Mouse (Mus musculus): ENCODE results near the gene Mxi1. TPM values are rescaled to one million over a fixed set of nuclear protein-coding genes. Genes with fewer than 3 reads are reported as not detected.

The Mxi1 gene
- polyA plus RNA-seq, 1 experiment from 2014 or later = 33.1 TPM

GRCm38 (mm10) chr19:53316105-53316504 lies 5.8 kb downstream of the Mxi1 start:
- no peak for ATAC-seq (replicated peaks; ENCODE audit: insufficient number of reproducible peaks, low FRiP score, low TSS enrichment)
- Histone ChIP-seq H3K27me3 (ENCODE audit: control insufficient read depth, insufficient read depth, low read length) (no peaks in the 10 kb centered on the region), H3K9ac (ENCODE audit: low read depth, low read length) (peak overlapping the region; percentile 18; the same call in 1 of the 2 replicates), H3K9me3 (replicated peaks; ENCODE audit: control insufficient read depth, low read length) (no peaks in the 10 kb centered on the region), H3K4me1 (ENCODE audit: control insufficient read depth, insufficient read depth, low read length) (peaks cover 23% of the 10 kb centered on the region), H3K27ac (ENCODE audit: low read depth, low read length) (no peak overlapping the region), H3K4me3 (ENCODE audit: low read depth, low read length) (no peak overlapping the region), H3K36me3 (ENCODE audit: control insufficient read depth, insufficient read depth, low read length) (no peaks in the 10 kb centered on the region), H3K4me2 (no peak overlapping the region)
- WGBS (ENCODE audit: insufficient replicate concordance) = 86% methylated on average over 8 of the region's 8 CpGs

DNA sequence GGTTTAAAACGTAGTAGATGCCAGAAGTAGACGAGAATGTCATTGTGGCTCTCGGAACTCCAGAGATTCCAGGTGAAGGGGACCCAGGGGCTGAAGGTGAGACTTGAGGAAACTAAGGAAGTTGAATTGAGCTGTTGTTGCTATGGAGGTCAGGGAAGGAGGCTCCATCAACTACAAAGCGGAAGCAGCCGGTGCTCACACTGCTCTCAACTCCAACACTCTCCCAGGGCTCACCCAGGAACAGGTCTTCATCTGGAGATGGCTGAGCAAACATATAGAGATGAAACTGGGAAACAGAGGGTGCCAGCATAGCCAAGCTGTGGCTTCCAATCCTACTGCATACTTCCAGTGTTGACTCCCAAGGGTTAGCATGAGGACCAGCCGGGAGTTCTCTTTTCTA lies 6.6 kb downstream of the Mxi1 start:
- Histone ChIP-seq H3K27ac (ENCODE audit: low read depth, low read length) (no peak overlapping the region), H3K9ac (ENCODE audit: low read depth, low read length) (no peak overlapping the region), H3K9me3 (replicated peaks; ENCODE audit: control insufficient read depth, low read length) (no peaks in the 10 kb centered on the region), H3K4me3 (ENCODE audit: low read depth, low read length) (no peak overlapping the region), H3K27me3 (ENCODE audit: control insufficient read depth, insufficient read depth, low read length) (no peaks in the 10 kb centered on the region), H3K36me3 (ENCODE audit: control insufficient read depth, insufficient read depth, low read length) (no peaks in the 10 kb centered on the region), H3K4me1 (ENCODE audit: control insufficient read depth, insufficient read depth, low read length) (peaks cover 27% of the 10 kb centered on the region), H3K4me2 (no peak overlapping the region)
- 81% methylated on average over 6 of the region's 6 CpGs for WGBS (ENCODE audit: insufficient replicate concordance)
- ATAC-seq (replicated peaks; ENCODE audit: insufficient number of reproducible peaks, low FRiP score, low TSS enrichment) = no peak

DNA sequence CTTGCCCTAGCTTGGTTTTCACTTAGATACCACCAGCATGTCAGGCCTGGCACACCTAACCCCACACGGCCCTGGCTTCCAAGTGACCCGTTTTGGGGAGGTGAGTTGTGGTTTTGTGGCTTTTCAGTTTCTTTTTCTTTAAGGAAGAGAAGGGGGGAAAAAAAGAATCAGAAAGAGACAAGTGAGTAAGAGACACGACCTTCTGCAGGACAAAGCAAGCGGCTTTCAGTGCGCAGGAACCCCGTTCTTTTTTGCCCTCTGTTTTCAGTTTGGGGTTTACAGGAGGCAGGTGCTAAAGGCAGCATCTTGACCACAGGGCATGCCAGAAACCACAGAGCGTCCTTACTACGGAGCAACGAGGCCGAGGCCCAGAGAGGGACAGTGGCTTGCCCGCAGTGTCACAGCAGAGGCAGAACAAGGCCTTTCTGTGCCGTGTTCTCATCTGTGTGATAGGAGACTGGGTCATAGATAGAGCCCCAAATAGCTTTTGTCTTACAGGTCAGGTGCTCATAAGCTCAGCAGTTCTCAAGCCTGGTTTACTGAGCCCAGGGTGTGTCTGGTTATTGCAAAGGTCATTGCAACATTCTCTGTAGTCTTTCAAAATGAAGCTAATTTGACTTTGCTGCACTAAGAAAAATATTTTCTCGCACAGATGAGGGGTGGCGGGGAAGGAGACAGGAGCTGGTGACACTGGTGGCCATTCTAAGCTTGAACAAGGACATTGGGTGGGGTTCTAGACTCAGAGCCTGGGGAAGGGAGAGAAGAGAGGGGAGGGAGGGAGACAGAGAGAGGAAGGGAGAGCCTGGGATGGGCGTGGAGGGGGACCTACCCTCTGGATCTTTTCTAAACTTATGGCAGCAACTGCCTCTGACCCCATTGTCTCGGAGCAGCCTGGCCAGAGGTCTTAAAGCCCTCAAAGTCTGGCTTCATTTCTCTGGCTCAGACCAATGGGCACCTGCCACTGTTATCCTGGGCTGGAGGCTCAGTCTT lies 8.1 kb downstream of the Mxi1 start:
- Histone ChIP-seq H3K4me3 (ENCODE audit: low read depth, low read length) (no peak overlapping the region), H3K4me2 (no peak overlapping the region), H3K4me1 (ENCODE audit: control insufficient read depth, insufficient read depth, low read length) (peaks cover 27% of the 10 kb centered on the region), H3K27ac (ENCODE audit: low read depth, low read length) (no peak overlapping the region; the same call in 1 of the 2 replicates), H3K9me3 (replicated peaks; ENCODE audit: control insufficient read depth, low read length) (no peaks in the 10 kb centered on the region), H3K9ac (ENCODE audit: low read depth, low read length) (no peak overlapping the region), H3K27me3 (ENCODE audit: control insufficient read depth, insufficient read depth, low read length) (no peaks in the 10 kb centered on the region), H3K36me3 (ENCODE audit: control insufficient read depth, insufficient read depth, low read length) (no peaks in the 10 kb centered on the region)
- WGBS (ENCODE audit: insufficient replicate concordance) = 76% methylated on average over 16 of the region's 16 CpGs
- ATAC-seq (replicated peaks; ENCODE audit: insufficient number of reproducible peaks, low FRiP score, low TSS enrichment) = no peak

DNA sequence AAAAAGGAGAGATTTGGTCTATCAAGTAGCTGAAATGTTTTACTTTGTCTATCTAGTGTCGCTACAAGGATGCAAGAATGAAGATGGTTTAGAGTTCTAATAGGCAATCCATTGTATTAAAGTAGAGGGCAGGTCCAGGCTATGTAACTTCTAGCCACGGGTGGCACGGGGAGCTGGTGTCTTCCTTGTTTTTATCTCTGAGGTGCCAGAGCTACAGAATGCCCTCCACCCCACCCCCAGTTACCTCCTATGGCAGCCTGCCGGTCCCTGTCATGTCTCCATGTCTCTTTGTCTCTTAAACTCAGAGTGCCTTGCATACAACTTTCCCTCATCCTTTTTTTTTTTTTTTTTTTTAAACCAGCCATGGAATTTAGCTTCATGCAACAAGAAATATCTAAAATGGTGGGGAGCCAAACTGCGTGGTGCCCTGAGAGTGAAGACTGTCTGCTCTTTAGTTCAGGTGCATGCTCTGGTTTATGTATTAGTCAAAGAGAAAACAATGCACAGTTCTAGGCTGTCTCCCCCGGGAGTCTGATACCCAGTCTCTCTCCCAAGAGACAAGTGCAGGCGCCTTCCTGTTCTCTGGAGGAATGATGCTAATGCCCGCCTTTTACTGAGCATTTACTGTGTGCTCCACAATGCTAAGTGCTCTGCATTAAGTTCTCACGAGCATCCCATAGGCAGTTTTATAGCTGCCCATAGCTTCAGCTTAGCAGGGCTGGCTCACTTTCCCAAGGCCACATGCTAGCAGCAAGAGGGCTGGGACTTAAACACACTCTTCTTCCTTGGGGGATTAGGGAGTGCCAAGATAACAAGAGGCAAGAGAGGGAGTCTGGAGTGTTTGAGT lies 10.2 kb downstream of the Mxi1 start:
- Histone ChIP-seq H3K4me2 (no peak overlapping the region), H3K27me3 (ENCODE audit: control insufficient read depth, insufficient read depth, low read length) (no peaks in the 10 kb centered on the region), H3K4me3 (ENCODE audit: low read depth, low read length) (no peak overlapping the region), H3K4me1 (ENCODE audit: control insufficient read depth, insufficient read depth, low read length) (peaks cover 22% of the 10 kb centered on the region), H3K36me3 (ENCODE audit: control insufficient read depth, insufficient read depth, low read length) (no peaks in the 10 kb centered on the region), H3K9me3 (replicated peaks; ENCODE audit: control insufficient read depth, low read length) (no peaks in the 10 kb centered on the region), H3K27ac (ENCODE audit: low read depth, low read length) (no peak overlapping the region), H3K9ac (ENCODE audit: low read depth, low read length) (no peak overlapping the region)
- ATAC-seq (replicated peaks; ENCODE audit: insufficient number of reproducible peaks, low FRiP score, low TSS enrichment) = no peak
- WGBS (ENCODE audit: insufficient replicate concordance) = 55% methylated on average over 9 of the region's 9 CpGs

GRCm38 (mm10) chr19:53321273-53321672 lies 11.0 kb downstream of the Mxi1 start:
- Histone ChIP-seq H3K4me3 (ENCODE audit: low read depth, low read length) (no peak overlapping the region), H3K4me1 (ENCODE audit: control insufficient read depth, insufficient read depth, low read length) (peaks cover 28% of the 10 kb centered on the region), H3K9me3 (replicated peaks; ENCODE audit: control insufficient read depth, low read length) (no peaks in the 10 kb centered on the region), H3K4me2 (no peak overlapping the region), H3K27ac (ENCODE audit: low read depth, low read length) (no peak overlapping the region), H3K36me3 (ENCODE audit: control insufficient read depth, insufficient read depth, low read length) (no peaks in the 10 kb centered on the region), H3K27me3 (ENCODE audit: control insufficient read depth, insufficient read depth, low read length) (no peaks in the 10 kb centered on the region), H3K9ac (ENCODE audit: low read depth, low read length) (no peak overlapping the region)
- ATAC-seq (replicated peaks; ENCODE audit: insufficient number of reproducible peaks, low FRiP score, low TSS enrichment) = no peak
- WGBS (ENCODE audit: insufficient replicate concordance) = 62% methylated on average over 10 of the region's 10 CpGs

GRCm38 (mm10) chr19:53322438-53323048 lies 12.2 kb downstream of the Mxi1 start:
- Histone ChIP-seq H3K9me3 (replicated peaks; ENCODE audit: control insufficient read depth, low read length) (no peaks in the 10 kb centered on the region), H3K27ac (ENCODE audit: low read depth, low read length) (no peak overlapping the region), H3K36me3 (ENCODE audit: control insufficient read depth, insufficient read depth, low read length) (no peaks in the 10 kb centered on the region), H3K4me3 (ENCODE audit: low read depth, low read length) (no peak overlapping the region), H3K27me3 (ENCODE audit: control insufficient read depth, insufficient read depth, low read length) (no peaks in the 10 kb centered on the region), H3K4me1 (ENCODE audit: control insufficient read depth, insufficient read depth, low read length) (peaks cover 29% of the 10 kb centered on the region), H3K4me2 (no peak overlapping the region), H3K9ac (ENCODE audit: low read depth, low read length) (no peak overlapping the region)
- WGBS (ENCODE audit: insufficient replicate concordance) = 90% methylated on average over 12 of the region's 12 CpGs
- ATAC-seq (replicated peaks; ENCODE audit: insufficient number of reproducible peaks, low FRiP score, low TSS enrichment) = no peak

- H3K27ac ChIP-seq (ENCODE audit: low read depth, low read length) = 0 out of 2 replicates have a peak overlapping the region, but pooled peaks have one; percentile 89
These were observed 14.5 kb downstream of the Mxi1 start for GRCm38 (mm10) chr19:53324866-53325265.

More at GRCm38 (mm10) chr19:53324866-53325265, 14.5 kb downstream of the Mxi1 start:
- 66% methylated on average over 6 of the region's 6 CpGs for WGBS (ENCODE audit: insufficient replicate concordance)
- ATAC-seq (replicated peaks; ENCODE audit: insufficient number of reproducible peaks, low FRiP score, low TSS enrichment) = no peak
- H3K9ac ChIP-seq (ENCODE audit: low read depth, low read length) = 0 out of 2 replicates have a peak overlapping the region, but pooled peaks have one; percentile 36
- no peaks in the 10 kb centered on the region for H3K36me3 ChIP-seq (ENCODE audit: control insufficient read depth, insufficient read depth, low read length)
- no peaks in the 10 kb centered on the region for H3K9me3 ChIP-seq (replicated peaks; ENCODE audit: control insufficient read depth, low read length)
- H3K27me3 ChIP-seq (ENCODE audit: control insufficient read depth, insufficient read depth, low read length) = no peaks in the 10 kb centered on the region
- peaks cover 25% of the 10 kb centered on the region for H3K4me1 ChIP-seq (ENCODE audit: control insufficient read depth, insufficient read depth, low read length)
- peak overlapping the region; percentile 43 for H3K4me3 ChIP-seq (ENCODE audit: low read depth, low read length)
- peak overlapping the region; percentile 80 for H3K4me2 ChIP-seq

All from heart, embryonic 11.5 days (tissue).